Mouse (Mus musculus) hindbrain, embryonic 12.5 days (tissue): ENCODE measurements around the gene Larp6. TPM values are rescaled to one million over a fixed set of nuclear protein-coding genes. Genes with fewer than 3 reads are reported as not detected.
A peak's percentile ranks its signal among the peaks of the same experiment; 100 is the strongest.

ENCODE experiments used
- ATAC-seq: fragments of 200-750 bp; cut with Nextera tagmentation; 2 replicates; pipeline ENCODE4 v1.8.0; 2017; ENCODE audit warnings: moderate TSS enrichment; ENCODE audit not compliant: low FRiP score
- H3K27ac ChIP-seq: fragments of 300-500 bp; sonication (generic); 2 replicates; pipeline ENCODE4 v1.5.1; 2016; ENCODE audit warnings: mild to moderate bottlenecking
- H3K27me3 ChIP-seq: fragments of 300-500 bp; sonication (generic); 2 replicates; pipeline ENCODE4 v1.6.1; 2016; ENCODE audit warnings: mild to moderate bottlenecking
- H3K36me3 ChIP-seq: fragments of 300-500 bp; sonication (generic); 2 replicates; pipeline ENCODE4 v1.6.1; 2016; ENCODE audit warnings: mild to moderate bottlenecking
- H3K4me1 ChIP-seq: fragments of 300-500 bp; sonication (generic); 2 replicates; pipeline ENCODE4 v1.6.1; 2016
- H3K4me2 ChIP-seq: fragments of 300-500 bp; sonication (generic); replicated peaks from 2 replicates; pipeline ENCODE4 v1.6.1; 2016; ENCODE audit warnings: mild to moderate bottlenecking
- H3K4me3 ChIP-seq: fragments of 300-500 bp; sonication (generic); 2 replicates; pipeline ENCODE4 v1.5.1; 2016; ENCODE audit warnings: mild to moderate bottlenecking
- H3K9ac ChIP-seq: fragments of 300-500 bp; sonication (generic); 2 replicates; pipeline ENCODE4 v1.6.1; 2016; ENCODE audit warnings: mild to moderate bottlenecking, moderate library complexity
- H3K9me3 ChIP-seq: fragments of 300-500 bp; sonication (generic); replicated peaks from 2 replicates; pipeline ENCODE4 v1.6.1; 2016; ENCODE audit warnings: mild to moderate bottlenecking
- WGBS: fragments of 180-500 bp; shearing (Covaris S2); methylation state at CpG from one replicate; pipeline ENCODE4 v1.1.7; 2016; 5-methylcytosine and 5-hydroxymethylcytosine counted together
- polyA plus RNA-seq: library from polyadenylated mRNA; unstranded; fragments of >200 nt; fragmentation: Nextera tagmentation; extraction: Ambion mirVana; gene quantifications from 2 replicates; pipeline ENCODE4 v1.2.1, GENCODE M21; 2016

Gene Larp6
- polyA plus RNA-seq, 1 experiment from 2014 or later: 3.7 TPM

DNA sequence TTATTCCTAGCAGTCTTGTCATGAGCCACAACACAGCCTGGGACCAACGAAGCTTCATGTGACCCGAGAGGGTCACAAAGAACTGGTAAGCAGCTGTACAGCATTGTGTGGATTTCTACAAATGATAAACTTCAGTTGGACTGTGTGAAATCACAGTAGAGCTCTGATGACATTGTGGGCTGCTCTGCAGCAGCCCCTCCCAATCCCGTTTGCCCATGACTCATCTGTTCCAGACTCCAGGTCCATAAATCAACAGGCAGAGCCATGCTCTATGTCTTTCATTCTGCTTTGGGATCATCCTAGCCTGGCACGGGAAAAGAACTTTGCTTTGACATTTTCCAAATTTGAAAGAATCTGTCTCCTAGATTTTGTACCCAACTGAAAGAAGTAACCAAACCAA is 20.2 kb upstream of the Larp6 start:
- ATAC-seq: no peak
- Histone ChIP-seq H3K27ac (no peak overlapping the region), H3K36me3 (no peaks in the 10 kb centered on the region), H3K27me3 (no peaks in the 10 kb centered on the region), H3K9ac (no peak overlapping the region), H3K4me2 (no peak overlapping the region), H3K4me1 (peaks cover 6% of the 10 kb centered on the region), H3K9me3 (no peaks in the 10 kb centered on the region), H3K4me3 (no peak overlapping the region)
- 78% methylated on average over 4 of the region's 4 CpGs for WGBS

DNA sequence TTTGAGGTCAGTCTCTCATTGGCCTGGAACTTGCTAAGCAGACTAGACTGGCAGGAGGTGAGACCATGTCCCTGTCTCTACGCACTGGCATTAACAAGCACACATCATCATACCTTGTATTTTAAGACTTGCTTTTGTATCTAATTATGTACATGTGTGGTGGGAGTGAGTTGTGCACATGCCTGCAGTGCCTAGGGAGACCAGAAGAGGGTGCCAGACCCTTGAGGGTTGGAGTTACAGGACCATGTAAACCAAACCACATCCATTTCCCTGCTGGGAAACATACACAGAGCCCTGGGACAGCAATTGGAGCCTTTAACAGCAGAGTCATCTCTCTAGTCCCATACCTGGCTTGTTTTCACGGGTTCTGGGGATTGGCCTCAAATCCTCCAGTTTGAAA is 18.8 kb upstream of the Larp6 start:
- Histone ChIP-seq H3K4me2 (no peak overlapping the region), H3K27me3 (no peaks in the 10 kb centered on the region), H3K36me3 (no peaks in the 10 kb centered on the region), H3K9me3 (no peaks in the 10 kb centered on the region), H3K4me3 (no peak overlapping the region), H3K4me1 (no peaks in the 10 kb centered on the region), H3K27ac (no peak overlapping the region), H3K9ac (no peak overlapping the region)
- WGBS: 58% methylated on average over 2 of the region's 2 CpGs
- ATAC-seq: no peak

DNA sequence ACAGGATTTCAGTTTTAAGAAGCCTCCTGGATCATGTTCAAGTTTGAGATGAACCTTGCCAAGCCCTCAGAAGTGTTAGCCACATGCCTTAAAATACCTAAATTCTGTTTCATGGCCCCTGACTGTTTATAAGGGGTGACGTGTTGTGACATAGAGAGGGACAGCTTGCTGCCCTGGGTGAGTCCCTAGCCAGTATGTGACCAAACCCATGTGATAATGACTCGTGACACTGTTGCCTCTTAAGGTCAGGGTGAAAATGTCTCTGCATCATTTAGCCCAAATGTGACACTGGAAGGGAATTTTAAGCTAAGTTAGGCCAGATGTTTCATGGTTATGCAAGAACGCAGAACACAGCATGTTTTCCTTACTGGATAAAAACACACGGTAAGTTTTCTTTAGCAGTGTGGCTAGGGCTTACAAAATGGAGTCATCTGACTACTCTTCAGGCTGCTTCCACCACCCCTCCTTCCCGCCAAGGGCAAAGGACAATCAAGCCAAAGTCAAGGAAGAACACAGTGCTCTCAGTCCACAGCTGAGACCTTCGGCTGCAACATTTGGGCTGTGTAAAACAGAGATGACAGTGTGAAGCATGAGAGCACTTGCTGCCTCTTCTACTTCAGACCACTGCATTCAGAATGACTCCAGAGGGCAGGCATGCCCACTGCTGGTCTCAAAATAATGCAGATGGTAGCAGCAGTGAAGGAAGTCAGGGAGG is 16.4 kb upstream of the Larp6 start:
- H3K36me3 ChIP-seq: no peaks in the 10 kb centered on the region
- no peaks in the 10 kb centered on the region for H3K9me3 ChIP-seq
- no peaks in the 10 kb centered on the region for H3K27me3 ChIP-seq
- no peaks in the 10 kb centered on the region for H3K4me1 ChIP-seq
- H3K9ac ChIP-seq: no peak overlapping the region
- 68% methylated on average over 6 of the region's 6 CpGs for WGBS
- H3K27ac ChIP-seq: no peak overlapping the region
- H3K4me2 ChIP-seq: no peak overlapping the region
- no peak for ATAC-seq
- no peak overlapping the region for H3K4me3 ChIP-seq

DNA sequence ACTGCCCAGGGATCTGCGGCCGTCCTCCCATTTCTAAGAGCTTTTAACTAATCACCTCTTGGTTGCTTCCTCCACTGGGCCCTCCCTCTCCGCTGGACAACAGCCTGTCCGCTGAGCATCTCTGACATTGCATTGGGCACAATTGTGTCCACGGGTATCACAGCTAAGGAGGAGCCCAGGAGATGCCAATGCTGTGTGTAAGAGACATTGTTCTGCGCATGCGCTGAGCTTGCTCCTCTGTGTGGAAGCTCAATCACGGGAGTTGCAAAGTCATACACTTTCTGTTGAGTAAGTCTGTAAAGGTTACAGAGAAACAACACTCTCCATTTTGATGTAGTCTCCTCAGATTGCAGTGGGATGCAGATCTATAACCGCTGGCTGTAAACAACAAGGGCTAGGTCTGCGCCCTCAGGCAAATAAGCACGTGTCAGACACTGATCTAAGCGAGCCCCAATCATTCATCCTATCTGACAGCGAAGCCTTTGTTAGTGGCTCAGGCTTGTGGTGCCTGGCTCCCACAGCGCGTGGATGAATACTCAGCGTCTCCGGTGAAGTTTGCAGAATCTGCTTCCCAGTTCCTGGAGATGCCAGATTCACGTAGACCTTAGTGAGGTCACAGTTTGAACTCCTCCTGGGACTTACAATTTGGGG is 13.1 kb upstream of the Larp6 start:
- H3K9ac ChIP-seq: no peak overlapping the region
- H3K4me1 ChIP-seq: no peaks in the 10 kb centered on the region
- no peak overlapping the region for H3K4me3 ChIP-seq
- WGBS: 55% methylated on average over 18 of the region's 18 CpGs
- no peak for ATAC-seq
- H3K27me3 ChIP-seq: no peaks in the 10 kb centered on the region
- no peaks in the 10 kb centered on the region for H3K9me3 ChIP-seq
- H3K27ac ChIP-seq: no peak overlapping the region
- H3K36me3 ChIP-seq: no peaks in the 10 kb centered on the region
- no peak overlapping the region for H3K4me2 ChIP-seq

DNA sequence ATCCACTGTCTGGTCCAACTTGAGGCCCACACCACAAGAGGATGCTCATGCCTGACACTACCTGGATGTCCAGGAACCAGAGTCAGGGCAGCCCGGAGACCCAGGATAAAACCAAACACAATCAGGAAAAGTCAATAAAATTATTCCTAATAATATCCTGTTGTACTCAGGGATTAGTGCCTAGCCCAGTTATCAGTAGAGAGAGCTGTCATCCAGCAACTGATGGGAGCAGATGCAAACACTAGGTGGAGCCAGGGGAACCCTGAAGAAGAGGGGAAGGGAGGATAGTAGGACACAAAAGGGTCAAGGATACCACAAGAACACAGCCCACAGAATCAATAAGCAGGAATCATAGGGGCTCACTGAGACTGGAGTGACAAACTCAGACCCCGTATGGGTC is 5.2 kb upstream of the Larp6 start:
- ATAC-seq: no peak
- H3K4me2 ChIP-seq: no peak overlapping the region
- no peaks in the 10 kb centered on the region; the same call in 1 of the 2 replicates for H3K4me1 ChIP-seq
- H3K27ac ChIP-seq: no peak overlapping the region
- H3K27me3 ChIP-seq: 0 out of 2 replicates have a peak, but pooled peaks cover 4% of the 10 kb centered on the region
- no peak overlapping the region for H3K9ac ChIP-seq
- 98% methylated on average over 2 of the region's 2 CpGs for WGBS
- H3K4me3 ChIP-seq: no peak overlapping the region
- H3K9me3 ChIP-seq: no peaks in the 10 kb centered on the region
- no peaks in the 10 kb centered on the region for H3K36me3 ChIP-seq

DNA sequence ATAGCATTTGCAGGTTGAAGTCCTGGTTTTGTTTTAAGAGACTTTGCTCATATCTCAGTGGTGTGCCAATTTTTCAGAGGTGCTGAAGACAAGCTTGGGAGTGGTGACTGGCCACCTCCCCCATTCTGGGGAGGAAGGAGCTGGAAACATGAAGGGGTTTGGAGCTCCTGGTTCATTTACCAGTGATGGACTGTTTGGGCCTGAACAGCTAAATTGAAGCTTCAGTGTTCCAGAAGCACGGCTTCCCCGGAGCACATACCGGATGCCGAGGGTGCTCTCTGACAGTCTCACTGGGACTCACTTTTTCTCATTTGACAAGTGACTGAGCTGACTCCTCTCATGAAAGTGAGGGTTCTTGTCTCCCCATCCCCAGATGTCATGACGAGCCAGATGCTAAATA is 4.2 kb upstream of the Larp6 start:
- ATAC-seq: no peak
- H3K9ac ChIP-seq: no peak overlapping the region
- no peak overlapping the region for H3K4me3 ChIP-seq
- peaks cover 4% of the 10 kb centered on the region; the same call in 1 of the 2 replicates for H3K4me1 ChIP-seq
- no peak overlapping the region for H3K27ac ChIP-seq
- no peak overlapping the region for H3K4me2 ChIP-seq
- H3K9me3 ChIP-seq: no peaks in the 10 kb centered on the region
- H3K36me3 ChIP-seq: no peaks in the 10 kb centered on the region
- WGBS: 89% methylated on average over 5 of the region's 5 CpGs
- 0 out of 2 replicates have a peak, but pooled peaks cover 4% of the 10 kb centered on the region for H3K27me3 ChIP-seq

DNA sequence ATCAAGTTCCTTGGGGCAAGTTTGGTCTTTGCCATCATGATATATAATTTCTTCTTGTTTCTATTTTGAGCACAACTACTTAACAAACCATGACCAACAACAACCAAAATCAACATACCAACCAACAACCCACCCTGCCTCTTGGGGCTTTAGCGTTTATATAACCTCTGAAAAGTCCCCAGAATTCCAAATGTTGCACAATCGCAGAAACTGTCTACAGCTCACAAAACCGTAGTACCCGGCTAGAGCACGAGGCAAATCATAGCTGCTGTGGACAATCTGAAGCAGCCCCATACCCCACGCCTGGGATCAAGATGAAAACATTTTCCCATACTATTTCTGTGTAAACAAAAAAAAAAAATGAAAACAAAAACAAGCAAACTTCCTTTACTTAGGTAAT is 3.1 kb upstream of the Larp6 start:
- Histone ChIP-seq H3K9me3 (no peaks in the 10 kb centered on the region), H3K27me3 (peaks cover 7% of the 10 kb centered on the region; the same call in 1 of the 2 replicates), H3K4me3 (no peak overlapping the region), H3K9ac (no peak overlapping the region), H3K27ac (no peak overlapping the region), H3K36me3 (no peaks in the 10 kb centered on the region), H3K4me2 (no peak overlapping the region), H3K4me1 (peaks cover 7% of the 10 kb centered on the region; the same call in 1 of the 2 replicates)
- no peak for ATAC-seq
- WGBS: 84% methylated on average over 6 of the region's 6 CpGs

DNA sequence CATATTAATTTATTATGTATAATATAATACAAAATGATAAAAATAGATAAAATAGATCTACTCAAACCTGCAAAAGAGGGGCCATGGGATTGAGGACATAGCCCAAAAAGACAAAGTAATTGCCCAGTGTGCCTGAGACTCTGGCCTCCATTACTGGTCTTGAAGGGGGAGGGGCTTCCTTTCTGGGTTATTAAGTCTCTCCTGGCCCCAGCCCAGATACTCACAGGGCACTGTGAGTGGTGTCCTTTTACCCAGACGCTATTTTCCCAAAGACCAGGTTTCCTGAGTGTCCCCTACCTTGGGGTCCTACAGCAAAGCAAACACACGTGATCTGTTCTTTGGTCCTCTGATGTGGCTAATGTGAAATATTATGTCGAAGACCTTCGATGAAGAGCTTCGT is 778 bp upstream of the Larp6 start:
- Histone ChIP-seq H3K27ac (no peak overlapping the region), H3K27me3 (peaks cover 13% of the 10 kb centered on the region; the same call in 1 of the 2 replicates), H3K9ac (no peak overlapping the region), H3K4me2 (no peak overlapping the region), H3K36me3 (no peaks in the 10 kb centered on the region), H3K9me3 (no peaks in the 10 kb centered on the region), H3K4me3 (no peak overlapping the region), H3K4me1 (peaks cover 7% of the 10 kb centered on the region; the same call in 1 of the 2 replicates)
- no peak for ATAC-seq
- WGBS: 80% methylated on average over 5 of the region's 5 CpGs

DNA sequence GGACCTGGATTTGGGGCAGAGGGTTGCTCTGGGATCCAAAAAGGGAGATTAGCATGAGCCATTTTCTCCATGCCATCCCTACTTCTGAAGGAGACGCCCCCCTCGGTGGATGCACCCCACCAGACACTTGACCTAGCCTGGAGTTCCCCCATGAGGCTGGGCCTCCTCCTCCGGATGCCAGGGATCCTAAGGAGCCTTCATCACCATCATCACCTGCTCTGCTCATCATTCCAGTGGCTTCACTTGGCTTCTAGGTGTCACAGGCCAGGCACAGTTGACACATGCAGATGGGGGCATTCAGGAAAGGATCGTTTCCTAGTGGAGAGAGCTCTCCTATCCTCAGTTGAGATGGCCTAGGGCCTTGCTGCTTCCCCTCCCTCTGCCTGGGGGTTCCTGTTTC is 827 bp downstream of the Larp6 start:
- H3K36me3 ChIP-seq: no peaks in the 10 kb centered on the region
- no peaks in the 10 kb centered on the region for H3K9me3 ChIP-seq
- H3K4me1 ChIP-seq: peaks cover 7% of the 10 kb centered on the region; the same call in 1 of the 2 replicates
- no peak overlapping the region for H3K27ac ChIP-seq
- peak overlapping the region; percentile 97 for H3K4me2 ChIP-seq
- H3K27me3 ChIP-seq: peaks cover 13% of the 10 kb centered on the region; the same call in 1 of the 2 replicates
- ATAC-seq: no peak
- H3K4me3 ChIP-seq: peak overlapping the region; percentile 62
- WGBS: 42% methylated on average over 4 of the region's 4 CpGs
- peak overlapping the region; percentile 83 for H3K9ac ChIP-seq

DNA sequence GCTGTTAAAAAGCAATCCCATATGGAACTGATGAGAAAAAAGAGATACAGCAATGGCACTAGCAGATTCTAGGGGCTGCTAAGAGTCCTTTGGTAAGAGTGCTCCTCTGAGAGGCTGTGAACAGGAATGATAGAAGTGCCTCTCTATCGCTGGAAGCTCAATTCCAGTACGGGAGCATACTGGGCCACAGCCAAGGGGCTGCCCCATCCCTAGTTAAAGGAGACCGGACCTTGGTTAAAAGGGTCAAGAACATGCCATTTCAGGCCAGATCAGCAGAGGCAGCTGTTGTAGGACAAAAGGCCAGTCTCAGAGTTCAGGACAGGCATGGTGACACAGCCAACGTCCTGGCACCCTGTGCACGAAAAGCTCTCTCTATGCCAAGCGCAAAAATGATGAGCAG is 1.4 kb downstream of the Larp6 start:
- 78% methylated on average over 6 of the region's 6 CpGs for WGBS
- Histone ChIP-seq H3K4me2 (peak overlapping the region; percentile 97; the same call in 1 of the 2 replicates), H3K9ac (no peak overlapping the region), H3K27me3 (peaks cover 13% of the 10 kb centered on the region; the same call in 1 of the 2 replicates), H3K36me3 (no peaks in the 10 kb centered on the region), H3K9me3 (no peaks in the 10 kb centered on the region), H3K4me3 (no peak overlapping the region), H3K4me1 (peaks cover 7% of the 10 kb centered on the region; the same call in 1 of the 2 replicates), H3K27ac (no peak overlapping the region)
- ATAC-seq: no peak

DNA sequence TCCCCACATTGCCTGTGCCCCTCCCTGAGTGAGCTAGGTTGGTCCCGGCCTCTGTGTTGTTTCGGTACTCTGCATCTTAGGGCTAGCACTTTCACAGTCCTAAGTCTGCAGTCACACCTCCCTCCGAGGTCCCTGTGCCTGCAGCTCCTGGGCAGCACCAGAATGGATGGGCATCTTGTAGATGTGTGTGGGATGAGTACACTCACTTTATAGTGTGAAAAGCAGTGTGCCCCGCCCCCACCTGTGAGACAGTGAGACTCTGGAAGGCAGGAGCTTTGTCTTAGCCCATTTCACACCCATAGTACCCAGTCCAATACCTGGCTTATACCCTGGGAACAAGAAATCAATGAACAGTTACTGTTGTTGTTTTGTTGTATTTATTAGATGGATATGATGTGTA is 2.5 kb downstream of the Larp6 start:
- WGBS: 90% methylated on average over 4 of the region's 4 CpGs
- ATAC-seq: no peak
- Histone ChIP-seq H3K4me1 (peaks cover 7% of the 10 kb centered on the region; the same call in 1 of the 2 replicates), H3K27ac (no peak overlapping the region), H3K9me3 (no peaks in the 10 kb centered on the region), H3K36me3 (no peaks in the 10 kb centered on the region), H3K27me3 (peaks cover 13% of the 10 kb centered on the region; the same call in 1 of the 2 replicates), H3K9ac (no peak overlapping the region), H3K4me2 (no peak overlapping the region), H3K4me3 (no peak overlapping the region)

DNA sequence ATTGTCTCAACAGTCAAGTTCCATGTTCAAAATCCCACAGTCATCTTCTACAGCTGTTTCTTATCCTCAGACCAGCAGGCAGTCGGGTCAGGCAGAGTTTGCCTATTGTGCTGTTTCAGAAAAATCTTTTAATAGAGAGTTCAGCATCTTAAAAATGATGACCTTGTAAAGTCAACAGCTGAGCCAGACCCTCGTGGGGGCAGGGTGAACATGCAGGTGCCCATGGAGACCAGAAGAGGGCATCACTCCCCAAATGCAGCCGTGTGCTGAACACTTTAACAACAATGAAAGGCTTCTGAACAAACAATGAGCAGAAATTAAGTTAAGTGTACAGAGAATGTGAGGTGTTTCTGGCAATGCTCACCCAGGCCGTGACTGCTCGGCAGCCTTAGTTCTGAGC is 3.0 kb downstream of the Larp6 start:
- Histone ChIP-seq H3K27ac (no peak overlapping the region), H3K4me3 (no peak overlapping the region), H3K4me1 (peaks cover 7% of the 10 kb centered on the region; the same call in 1 of the 2 replicates), H3K9ac (no peak overlapping the region), H3K36me3 (no peaks in the 10 kb centered on the region), H3K4me2 (no peak overlapping the region), H3K27me3 (peaks cover 13% of the 10 kb centered on the region; the same call in 1 of the 2 replicates), H3K9me3 (no peaks in the 10 kb centered on the region)
- 58% methylated on average over 5 of the region's 5 CpGs for WGBS
- no peak for ATAC-seq
